Mouse (Mus musculus) testis, postnatal 14 days (tissue): ENCODE measurements at regions not wholly inside any gene's neighbourhood (a gene's known extent, or its start where the extent isn't known, plus 50 kb on each side); places are given as distances from the start of the nearest gene placed in this dataset.

Source experiments
- DNase-seq: peaks from one replicate; pipeline ENCODE4 v3.0.0; 2021; ENCODE audit warnings: low spot score

DNA sequence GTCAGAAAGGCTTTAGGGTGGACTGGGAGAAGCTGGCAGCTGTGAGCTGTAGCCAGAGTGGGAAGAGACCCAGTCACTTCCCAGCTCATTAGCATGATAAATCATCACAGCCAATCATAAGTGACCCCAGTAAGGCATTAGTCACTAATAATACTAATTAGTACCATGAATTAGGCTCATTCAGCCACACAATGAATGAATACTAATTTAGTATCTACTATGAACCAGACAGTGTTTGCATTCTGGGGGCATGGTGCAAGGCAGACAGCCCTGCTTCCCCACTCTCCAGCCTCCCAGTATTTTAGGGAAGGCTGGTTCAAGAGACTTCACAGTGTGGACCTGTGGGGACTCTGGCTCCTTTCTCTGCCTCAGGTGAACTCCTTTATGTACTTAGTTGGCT lies 523.7 kb downstream of the Tbc1d22a start:
- no peak for DNase-seq

DNA sequence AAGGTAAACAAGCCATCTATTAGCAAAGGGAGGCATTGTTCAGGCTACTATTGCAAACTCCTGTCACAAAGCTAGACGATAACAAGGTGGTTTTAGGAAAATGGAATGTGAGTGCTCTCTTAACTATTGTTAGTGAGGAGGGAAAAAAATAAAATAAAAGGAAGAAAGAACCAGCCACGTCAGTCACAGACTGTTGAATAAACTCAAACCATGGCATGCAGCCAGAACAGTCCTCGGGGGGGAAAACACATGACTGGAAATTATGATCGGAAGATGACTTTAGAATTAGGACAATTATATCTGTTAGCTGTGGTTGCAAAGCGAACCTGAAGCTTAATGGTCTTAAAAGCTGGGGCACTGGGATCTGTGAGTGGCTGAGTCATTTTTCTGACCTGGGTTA lies 524.1 kb downstream of the Tbc1d22a start:
- no peak for DNase-seq

- DNase-seq = no peak
Measured at GRCm38 (mm10) chr15:86738776-86739175, 524.5 kb downstream of the Tbc1d22a start.

- no peak for DNase-seq
Measured at GRCm38 (mm10) chr15:86751436-86752136, 537.3 kb downstream of the Tbc1d22a start.

DNA sequence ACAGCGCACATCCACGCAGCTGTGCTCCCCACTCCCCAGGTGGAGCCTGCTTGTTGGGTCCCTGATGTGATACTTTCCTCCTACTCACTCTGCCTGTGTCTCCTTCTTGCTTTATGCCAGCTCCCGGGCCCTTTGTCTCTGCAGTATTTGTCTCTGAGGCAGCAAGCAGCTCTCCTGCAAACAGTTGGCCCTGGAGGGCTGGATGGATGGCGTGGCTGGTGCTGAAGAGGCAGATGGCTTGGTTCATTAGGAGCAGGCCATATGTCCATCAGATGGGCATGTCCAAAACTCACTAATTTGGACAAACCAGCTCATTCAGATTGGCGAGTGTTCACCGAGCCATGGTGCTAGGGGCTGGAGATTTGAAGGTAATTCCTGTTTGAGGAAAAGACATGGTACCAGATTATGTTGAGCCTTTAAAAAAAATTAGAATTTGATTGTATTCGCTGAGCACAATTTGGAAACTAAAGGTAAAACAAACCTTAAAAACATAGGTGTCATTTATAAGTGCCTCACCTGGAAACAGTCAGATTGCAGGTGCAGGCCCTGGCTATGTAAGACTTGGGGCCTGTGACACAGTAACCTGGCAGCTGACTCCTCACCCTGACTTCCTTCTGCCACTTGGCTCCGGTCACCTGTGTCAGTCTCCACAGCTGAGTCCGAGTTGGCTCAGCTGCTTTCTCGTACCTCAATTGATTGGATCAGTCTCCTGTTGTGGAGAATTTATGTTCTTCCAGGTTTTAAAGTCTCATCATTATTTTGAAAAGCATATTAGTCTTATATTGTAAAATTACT lies 549.5 kb downstream of the Tbc1d22a start:
- no peak for DNase-seq

- DNase-seq = no peak
Measured at GRCm38 (mm10) chr15:86767623-86768022, 553.4 kb downstream of the Tbc1d22a start.

- no peak for DNase-seq
Measured at GRCm38 (mm10) chr15:86773041-86773440, 558.8 kb downstream of the Tbc1d22a start.

- no peak for DNase-seq
Measured at GRCm38 (mm10) chr15:86777998-86778397, 563.7 kb downstream of the Tbc1d22a start.

DNA sequence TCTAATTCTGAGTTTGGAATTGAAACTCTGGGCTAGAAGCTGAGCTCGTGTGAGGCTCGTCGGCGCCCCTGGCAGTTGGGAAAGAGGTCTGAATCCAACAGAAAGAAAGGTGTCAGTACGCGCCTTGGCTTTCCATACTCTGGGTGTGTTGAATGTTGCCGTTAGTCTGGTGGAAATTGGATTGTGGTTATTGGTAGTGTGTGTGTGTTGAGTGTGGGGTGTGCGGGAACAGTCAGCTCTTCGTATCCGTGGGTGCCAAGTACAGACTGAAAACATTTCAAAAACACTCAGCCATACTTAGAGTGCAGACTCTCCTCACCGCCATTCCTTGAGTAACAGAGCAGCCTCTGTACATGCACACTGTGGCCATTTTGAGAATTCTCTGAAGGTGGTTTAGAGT lies 566.9 kb downstream of the Tbc1d22a start:
- no peak for DNase-seq

- no peak for DNase-seq
Measured at GRCm38 (mm10) chr15:86794716-86795115, 580.5 kb downstream of the Tbc1d22a start.

GRCm38 (mm10) chr15:86798474-86799178 lies 584.4 kb downstream of the Tbc1d22a start:
- no peak for DNase-seq

- no peak for DNase-seq
Measured at GRCm38 (mm10) chr15:86807296-86808080, 593.2 kb downstream of the Tbc1d22a start.

DNA sequence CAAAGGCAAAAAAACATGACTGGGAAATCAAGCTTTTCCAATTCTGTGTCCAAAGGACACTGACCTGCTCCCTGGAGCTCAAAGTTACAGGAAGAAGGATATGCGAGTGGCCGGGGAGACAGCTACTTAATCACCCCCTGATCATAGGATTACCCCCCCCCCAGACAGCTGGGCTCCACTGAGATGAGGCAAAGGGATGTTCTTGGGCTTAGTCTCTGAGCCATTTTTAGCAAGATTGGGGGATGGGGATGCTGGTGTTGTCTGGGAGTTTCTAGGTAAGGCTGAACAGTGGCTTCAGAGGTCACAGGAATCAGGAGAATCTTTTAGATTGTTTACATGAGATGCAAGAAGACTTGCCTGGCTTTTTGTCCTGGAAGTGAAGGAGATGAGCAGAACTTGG lies 597.6 kb downstream of the Tbc1d22a start:
- no peak for DNase-seq

DNA sequence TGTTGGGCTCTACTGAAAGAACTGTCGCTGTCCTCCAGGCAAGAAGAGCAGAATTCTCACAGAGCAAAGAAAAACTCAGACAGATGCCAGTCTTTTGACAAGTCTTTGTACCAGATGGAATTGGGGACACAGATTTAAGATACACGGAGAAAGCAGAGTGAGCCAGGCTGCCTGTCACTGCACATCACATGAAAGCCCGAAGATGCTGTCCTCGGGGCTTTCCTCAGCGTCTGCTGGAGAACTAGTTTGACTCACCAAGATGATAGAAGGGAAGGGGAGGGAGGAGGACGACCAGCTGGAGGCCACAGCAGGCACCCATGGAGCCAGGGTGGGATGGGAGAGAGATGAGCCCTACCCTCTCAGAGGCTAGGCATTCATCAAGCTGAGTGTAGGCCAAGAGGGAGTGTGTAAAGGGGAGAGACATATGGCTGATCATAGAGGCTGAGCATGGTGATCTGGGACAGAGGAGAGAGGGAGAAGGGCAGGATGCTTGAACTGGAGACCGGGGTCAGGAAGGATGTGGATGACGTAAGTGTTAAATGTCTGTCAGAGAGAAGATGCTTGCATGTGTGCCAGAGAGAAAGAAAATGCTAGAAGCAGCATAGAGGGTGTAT lies 600.7 kb downstream of the Tbc1d22a start:
- DNase-seq = no peak

- no peak for DNase-seq
Measured at GRCm38 (mm10) chr15:86835996-86836395, 621.7 kb downstream of the Tbc1d22a start.

- no peak for DNase-seq
Measured at GRCm38 (mm10) chr15:86852161-86852870, 638.1 kb downstream of the Tbc1d22a start.

DNA sequence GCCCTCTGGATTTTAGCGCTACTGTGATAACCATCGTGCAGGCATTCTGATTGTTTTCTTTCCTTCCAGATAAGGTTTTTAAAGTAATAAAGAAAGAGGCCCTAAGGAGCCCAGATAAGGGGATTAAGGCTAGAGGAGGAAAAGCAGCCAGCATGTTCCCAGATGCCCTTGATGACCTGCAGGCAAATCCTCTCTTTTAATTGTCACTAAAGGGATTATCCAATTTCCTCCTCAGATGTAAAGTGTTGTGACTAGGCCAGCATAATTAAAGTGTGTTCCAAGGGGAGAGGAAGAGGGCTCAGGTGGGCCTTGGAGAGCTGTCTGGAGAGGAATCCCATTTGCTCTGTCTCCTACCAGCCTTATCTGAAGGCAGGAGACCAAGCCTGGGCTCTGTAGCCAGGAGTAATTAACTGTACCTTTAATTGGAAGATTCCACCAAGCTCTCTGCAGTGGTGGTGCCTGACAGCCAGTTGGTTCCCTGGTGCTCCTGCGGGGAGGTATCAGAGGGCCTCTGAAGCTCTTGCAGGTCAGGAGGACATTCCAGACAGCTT lies 644.2 kb downstream of the Tbc1d22a start:
- DNase-seq = no peak

GRCm38 (mm10) chr15:86875721-86876309 lies 661.6 kb downstream of the Tbc1d22a start:
- no peak for DNase-seq

GRCm38 (mm10) chr15:86896974-86897373 lies 647.1 kb upstream of the Fam19a5 start:
- no peak for DNase-seq

DNA sequence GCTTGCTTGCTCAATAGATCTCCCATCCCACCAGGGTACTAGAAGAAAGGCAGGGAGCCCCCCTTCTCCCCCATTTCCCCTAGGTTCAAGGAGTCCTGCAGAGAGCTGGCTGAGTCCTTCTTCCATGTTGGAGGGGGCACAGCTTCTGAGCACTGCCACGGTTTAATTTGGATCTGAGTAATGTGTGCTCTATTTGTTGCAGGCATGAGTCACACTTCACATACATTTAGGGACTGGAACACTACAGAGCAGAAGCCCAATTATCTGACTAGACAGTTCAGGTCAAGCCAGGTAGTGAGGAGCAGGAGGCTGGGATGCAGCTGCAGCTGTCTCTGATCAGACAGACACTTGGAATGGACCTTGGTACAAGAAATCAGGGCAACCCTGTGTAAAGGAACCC lies 644.1 kb upstream of the Fam19a5 start:
- no peak for DNase-seq
